Mouse (Mus musculus) gastrocnemius, adult 2 months (tissue): Measurements from ENCODE around the gene Slc35b1. TPM values are rescaled to one million over a fixed set of nuclear protein-coding genes. Genes with fewer than 3 reads are reported as not detected.
"Not testable (repeated sequence)": the region's sequence is repeated elsewhere in the genome, so short reads cannot be mapped to it uniquely, and the experiment has no call there.

Experiments
- DNase-seq: peaks from one replicate; pipeline ENCODE4 v3.0.0; 2022
- H3K27ac ChIP-seq: fragments of 200-600 bp; 2 replicates; pipeline ENCODE4 v1.8.1; 2022; ENCODE audit warnings: mild to moderate bottlenecking
- H3K4me3 ChIP-seq: fragments of 200-600 bp; 2 replicates; pipeline ENCODE4 v1.8.1; 2022; ENCODE audit warnings: mild to moderate bottlenecking, moderate library complexity
- CTCF ChIP-seq: fragments of 200-600 bp; IDR thresholded peaks from 2 replicates; pipeline ENCODE4 v1.8.1; 2022; ENCODE audit warnings: antibody characterized with exemption, mild to moderate bottlenecking, moderate library complexity
- intact Hi-C: fragments of 180-260 bp; cut with DNase I; formaldehyde crosslinking; loops from one replicate; pipeline ENCODE4 v1.15.1; 2025
- total RNA-seq, 2 experiments: library from RNA; stranded (reverse); gene quantifications; 2 replicates each; pipeline ENCODE4 v1.2.3; 2021

Slc35b1 gene
- total RNA-seq, 2 experiments from 2014 or later = 42.4 to 49.5 TPM

- DNase-seq = no peak
- Histone ChIP-seq H3K4me3 (peak overlapping the region; percentile 44), H3K27ac (peak overlapping the region; percentile 93)
- no peak for TF ChIP-seq CTCF
- intact Hi-C loops = no loop called here
Measured at GRCm38 (mm10) chr11:95402658-95403101, 18.2 kb downstream of the Slc35b1 start.

GRCm38 (mm10) chr11:95403382-95404340 lies 19.2 kb downstream of the Slc35b1 start:
- H3K27ac ChIP-seq = peak overlapping the region; percentile 93
- intact Hi-C loops = no loop called here
- no peak overlapping the region for H3K4me3 ChIP-seq
- DNase-seq = peak; percentile 46
- TF ChIP-seq CTCF = no peak

GRCm38 (mm10) chr11:95405771-95406170 lies 21.3 kb downstream of the Slc35b1 start:
- intact Hi-C loops = no loop called here
- Histone ChIP-seq H3K27ac (peak overlapping the region; percentile 72), H3K4me3 (peak overlapping the region; percentile 39; the same call in 1 of the 2 replicates)
- no peak for TF ChIP-seq CTCF
- peak; percentile 71 for DNase-seq

GRCm38 (mm10) chr11:95406398-95406797 lies 21.9 kb downstream of the Slc35b1 start:
- peak overlapping the region; percentile 72 for H3K27ac ChIP-seq
- intact Hi-C loops, DNase-seq: not testable (repeated sequence)
- H3K4me3 ChIP-seq = peak overlapping the region; percentile 39; the same call in 1 of the 2 replicates

GRCm38 (mm10) chr11:95409450-95410112 lies 25.1 kb downstream of the Slc35b1 start:
- no peak for TF ChIP-seq CTCF
- H3K27ac ChIP-seq = no peak overlapping the region
- intact Hi-C loops = no loop called here
- H3K4me3 ChIP-seq = no peak overlapping the region
- DNase-seq = no peak

DNA sequence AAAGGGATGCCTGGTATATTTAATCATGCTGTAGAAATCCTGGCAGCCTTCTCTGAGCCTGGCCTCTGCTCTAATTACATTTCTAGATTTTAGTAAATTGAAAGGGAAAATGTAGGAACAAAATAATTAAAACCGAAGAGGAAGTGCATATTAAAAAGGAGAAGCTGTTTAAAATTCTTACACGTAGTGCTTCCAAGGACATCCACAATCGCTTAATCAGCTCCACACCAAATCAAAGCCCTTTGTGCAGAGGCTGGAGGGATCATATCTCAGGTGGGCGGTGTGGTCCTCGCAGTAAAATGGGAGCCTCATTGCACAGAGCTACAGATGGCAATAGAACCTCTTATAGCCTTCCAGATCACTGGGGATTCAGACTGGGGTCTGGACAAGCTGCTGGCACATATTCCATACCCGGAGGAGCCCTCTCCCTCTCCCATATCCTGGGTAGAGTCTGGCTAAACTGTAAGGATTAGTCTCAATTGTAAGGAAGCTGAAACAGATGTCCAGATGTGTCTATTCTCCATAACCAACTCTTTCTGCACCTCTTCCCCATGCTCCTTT lies 27.0 kb downstream of the Slc35b1 start:
- no peak for DNase-seq
- Histone ChIP-seq H3K27ac (peak overlapping the region; percentile 98), H3K4me3 (no peak overlapping the region)
- intact Hi-C loops = no loop called here
- no peak for TF ChIP-seq CTCF

- Histone ChIP-seq H3K27ac (peak overlapping the region; percentile 98), H3K4me3 (peak overlapping the region; percentile 30; the same call in 1 of the 2 replicates)
- TF ChIP-seq CTCF = no peak
- intact Hi-C loops = no loop called here
- DNase-seq = peak; percentile 86
Measured at GRCm38 (mm10) chr11:95412615-95413014, 28.1 kb downstream of the Slc35b1 start.

DNA sequence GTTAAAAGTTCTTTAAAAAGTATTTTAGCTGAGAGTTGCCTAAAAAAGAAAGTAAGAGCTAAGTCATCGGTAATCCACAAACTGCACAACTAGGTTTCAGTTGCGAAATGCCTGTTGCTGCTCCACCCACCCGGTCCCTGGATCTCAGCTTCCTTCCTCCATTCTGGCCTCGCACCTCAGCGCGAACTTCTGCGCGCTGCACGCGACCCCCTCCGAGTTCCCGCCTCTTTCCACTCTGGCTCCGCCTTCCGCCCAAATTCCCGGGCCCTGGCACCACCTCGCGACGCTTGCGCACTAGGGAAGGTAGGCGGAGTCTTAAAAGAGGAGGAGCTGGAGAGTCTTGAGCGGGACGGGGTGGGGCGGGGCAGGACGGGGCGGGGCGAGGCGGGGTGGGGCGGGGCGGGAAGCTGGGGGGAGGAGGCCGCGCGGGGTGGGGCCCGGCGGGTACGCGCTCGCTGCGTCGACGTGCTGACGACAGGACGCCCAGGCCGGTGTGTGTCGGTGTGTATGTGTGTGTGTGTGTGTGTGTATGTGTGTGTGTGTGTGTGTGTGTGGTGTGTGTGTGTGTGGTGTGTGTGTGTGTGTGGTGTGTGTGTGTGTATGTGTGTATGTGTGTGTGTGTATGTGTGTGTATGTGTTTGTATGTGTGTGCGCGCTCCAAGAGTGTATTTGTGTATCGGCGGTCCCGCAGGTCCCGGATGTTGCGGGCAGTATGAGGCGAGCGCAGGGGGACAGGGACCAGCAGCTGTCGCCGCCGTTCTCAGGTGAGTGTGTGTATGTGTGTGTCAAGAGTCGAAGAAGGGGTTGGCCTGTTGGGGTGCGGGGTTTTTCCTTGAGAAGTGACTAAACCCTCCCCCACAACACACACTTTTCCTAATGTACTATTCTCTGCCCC lies 29.4 kb downstream of the Slc35b1 start, which contains the start of gene Spop:
Gene Spop (plus strand): TSS at position 440 of the 895 bp plus-strand sequence.
- no peak for TF ChIP-seq CTCF
- Histone ChIP-seq H3K27ac (peak within 1 kb of the TSS; percentile 98), H3K4me3 (peak within 1 kb of the TSS; percentile 82)
- peak; percentile 95 for DNase-seq
- intact Hi-C loops = no loop called here

DNA sequence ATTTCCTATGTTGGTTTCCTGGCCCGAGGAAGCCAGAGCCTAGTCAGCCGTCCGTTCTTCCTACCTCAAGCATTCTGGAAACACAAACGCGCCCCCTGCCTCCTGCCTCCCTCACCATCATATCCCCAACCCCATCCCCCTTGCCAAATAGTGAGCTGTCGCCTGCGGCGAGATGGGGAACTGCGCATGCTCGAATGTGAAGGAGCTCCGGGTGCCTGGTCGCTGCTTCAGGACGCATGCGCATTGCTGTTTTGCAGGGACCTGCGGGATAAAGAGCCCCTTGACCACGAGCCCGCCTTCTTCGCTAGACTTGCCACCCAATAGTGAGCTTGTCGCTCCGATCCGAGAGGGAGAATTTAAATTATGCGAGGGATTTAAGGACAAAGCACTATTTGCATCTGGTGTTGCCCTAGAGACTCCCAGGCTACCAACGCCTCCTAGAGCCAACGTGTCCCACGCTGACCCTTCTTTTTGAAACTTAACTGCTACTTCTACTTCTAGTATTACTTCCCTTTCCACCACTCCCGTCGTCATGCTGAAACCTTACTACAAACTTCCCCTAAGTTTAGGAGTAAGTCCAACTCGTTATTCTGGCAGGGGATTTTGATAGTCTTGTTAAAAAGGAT lies 30.2 kb downstream of the Slc35b1 start:
- peak; percentile 33 for TF ChIP-seq CTCF

GRCm38 (mm10) chr11:95415931-95416330 lies 31.4 kb downstream of the Slc35b1 start:
- no peak for TF ChIP-seq CTCF
- H3K27ac ChIP-seq = peak overlapping the region; percentile 98
- intact Hi-C loops = no loop called here
- DNase-seq = no peak
- peak overlapping the region; percentile 82 for H3K4me3 ChIP-seq

More for the DNA sequence above, 30.2 kb downstream of the Slc35b1 start:
- Histone ChIP-seq H3K27ac (peak overlapping the region; percentile 98), H3K4me3 (peak overlapping the region; percentile 82)
- DNase-seq = peak; percentile 98
- intact Hi-C loops = no loop called here

GRCm38 (mm10) chr11:95417341-95417740 lies 32.8 kb downstream of the Slc35b1 start:
- intact Hi-C loops = no loop called here
- no peak for DNase-seq
- no peak for TF ChIP-seq CTCF
- peak overlapping the region; percentile 98 for H3K27ac ChIP-seq
- H3K4me3 ChIP-seq = peak overlapping the region; percentile 82
